Mouse (Mus musculus) embryonic facial prominence, embryonic 10.5 days (tissue): ENCODE measurements at regions not wholly inside any gene's neighbourhood (a gene's known extent, or its start where the extent isn't known, plus 50 kb on each side); places are given as distances from the start of the nearest gene placed in this dataset.

ENCODE experiments used
- DNase-seq: peaks from one replicate; pipeline ENCODE4 v3.0.0-alpha.2; 2017; ENCODE audit warnings: low spot score
- H3K27ac ChIP-seq: fragments of 300-500 bp; sonication (generic); replicated peaks from 2 replicates; pipeline ENCODE4 v1.5.1; 2016; ENCODE audit warnings: mild to moderate bottlenecking
- H3K27me3 ChIP-seq: fragments of 300-500 bp; sonication (generic); replicated peaks from 2 replicates; pipeline ENCODE4 v1.6.1; 2016; ENCODE audit warnings: low read depth, mild to moderate bottlenecking; ENCODE audit not compliant: poor library complexity, severe bottlenecking
- H3K36me3 ChIP-seq: fragments of 300-500 bp; sonication (generic); replicated peaks from 2 replicates; pipeline ENCODE4 v1.6.1; 2016; ENCODE audit warnings: mild to moderate bottlenecking, moderate library complexity
- H3K4me1 ChIP-seq: fragments of 300-500 bp; sonication (generic); 2 replicates; pipeline ENCODE4 v1.6.1; 2016
- H3K4me3 ChIP-seq: fragments of 300-500 bp; sonication (generic); 2 replicates; pipeline ENCODE4 v1.5.1; 2016; ENCODE audit warnings: mild to moderate bottlenecking, moderate library complexity
- H3K9me3 ChIP-seq: fragments of 300-500 bp; sonication (generic); 2 replicates; pipeline ENCODE4 v1.6.1; 2016; ENCODE audit warnings: mild to moderate bottlenecking
- WGBS: fragments of 180-500 bp; shearing (Covaris S2); methylation state at CpG from one replicate; pipeline ENCODE4 v1.1.7; 2016; 5-methylcytosine and 5-hydroxymethylcytosine counted together

- H3K36me3 ChIP-seq, result no peaks in the 10 kb centered on the region
- H3K4me3 ChIP-seq, result no peak overlapping the region
- H3K27me3 ChIP-seq, result no peaks in the 10 kb centered on the region
- no peaks in the 10 kb centered on the region for H3K9me3 ChIP-seq
- H3K4me1 ChIP-seq, result peaks cover 7% of the 10 kb centered on the region
- no peak overlapping the region for H3K27ac ChIP-seq
- DNase-seq, result no peak
- 89% methylated on average over 7 of the region's 7 CpGs for WGBS
Measured at GRCm38 (mm10) chr9:113309707-113310574, 398.1 kb downstream of the Pdcd6ip start.

GRCm38 (mm10) chr9:113305761-113306160, 402.3 kb downstream of the Pdcd6ip start:
- Histone ChIP-seq H3K27ac (no peak overlapping the region), H3K27me3 (no peaks in the 10 kb centered on the region), H3K4me1 (peaks cover 7% of the 10 kb centered on the region), H3K4me3 (no peak overlapping the region), H3K9me3 (no peaks in the 10 kb centered on the region), H3K36me3 (no peaks in the 10 kb centered on the region)
- no peak for DNase-seq
- 48% methylated on average over 4 of the region's 4 CpGs for WGBS

GRCm38 (mm10) chr9:113302429-113302828, 405.6 kb downstream of the Pdcd6ip start:
- Histone ChIP-seq H3K27me3 (no peaks in the 10 kb centered on the region), H3K27ac (no peak overlapping the region), H3K36me3 (no peaks in the 10 kb centered on the region), H3K4me1 (peaks cover 7% of the 10 kb centered on the region), H3K9me3 (no peaks in the 10 kb centered on the region), H3K4me3 (no peak overlapping the region)
- no peak for DNase-seq
- whole genome bisulfite sequencing, result 68% methylated on average over 1 of the region's 1 CpGs

- H3K4me3 ChIP-seq, result no peak overlapping the region
- peaks cover 2% of the 10 kb centered on the region for H3K4me1 ChIP-seq
- H3K36me3 ChIP-seq, result no peaks in the 10 kb centered on the region
- WGBS, result 22% methylated on average over 2 of the region's 2 CpGs
- H3K9me3 ChIP-seq, result no peaks in the 10 kb centered on the region
- H3K27me3 ChIP-seq, result no peaks in the 10 kb centered on the region
- H3K27ac ChIP-seq, result no peak overlapping the region
- DNase-seq, result peak; percentile 46
Measured at GRCm38 (mm10) chr9:113300846-113301245, 407.2 kb downstream of the Pdcd6ip start.

GRCm38 (mm10) chr9:113299900-113300299, 408.2 kb downstream of the Pdcd6ip start:
- Histone ChIP-seq H3K4me3 (no peak overlapping the region), H3K4me1 (no peaks in the 10 kb centered on the region), H3K27me3 (no peaks in the 10 kb centered on the region), H3K9me3 (no peaks in the 10 kb centered on the region), H3K27ac (no peak overlapping the region), H3K36me3 (no peaks in the 10 kb centered on the region)
- 33% methylated on average over 3 of the region's 3 CpGs for WGBS
- DNase-seq, result no peak

GRCm38 (mm10) chr9:113295850-113296467, 412.1 kb downstream of the Pdcd6ip start:
- Histone ChIP-seq H3K4me1 (no peaks in the 10 kb centered on the region), H3K27me3 (no peaks in the 10 kb centered on the region), H3K27ac (no peak overlapping the region), H3K4me3 (no peak overlapping the region), H3K9me3 (no peaks in the 10 kb centered on the region), H3K36me3 (no peaks in the 10 kb centered on the region)
- 84% methylated on average over 5 of the region's 5 CpGs for WGBS
- DNase-seq, result no peak

GRCm38 (mm10) chr9:113287397-113287796, 420.7 kb downstream of the Pdcd6ip start:
- DNase-seq, result no peak
- no peak overlapping the region for H3K27ac ChIP-seq
- no peaks in the 10 kb centered on the region for H3K36me3 ChIP-seq
- H3K4me1 ChIP-seq, result no peaks in the 10 kb centered on the region
- H3K4me3 ChIP-seq, result no peak overlapping the region
- no peaks in the 10 kb centered on the region for H3K9me3 ChIP-seq
- no peaks in the 10 kb centered on the region for H3K27me3 ChIP-seq
- 67% methylated on average over 4 of the region's 4 CpGs for WGBS

- no peak for DNase-seq
- H3K27me3 ChIP-seq, result no peaks in the 10 kb centered on the region
- no peaks in the 10 kb centered on the region for H3K36me3 ChIP-seq
- H3K27ac ChIP-seq, result no peak overlapping the region
- H3K4me1 ChIP-seq, result no peaks in the 10 kb centered on the region
- no peak overlapping the region for H3K4me3 ChIP-seq
- no peaks in the 10 kb centered on the region; the same call in 1 of the 2 replicates for H3K9me3 ChIP-seq
- WGBS, result 69% methylated on average over 1 of the region's 1 CpGs
Measured at GRCm38 (mm10) chr9:113283244-113283643, 424.8 kb downstream of the Pdcd6ip start.

- Histone ChIP-seq H3K27ac (no peak overlapping the region), H3K4me1 (no peaks in the 10 kb centered on the region), H3K36me3 (no peaks in the 10 kb centered on the region), H3K4me3 (no peak overlapping the region), H3K27me3 (no peaks in the 10 kb centered on the region), H3K9me3 (no peaks in the 10 kb centered on the region)
- no peak for DNase-seq
- 84% methylated on average over 4 of the region's 4 CpGs for WGBS
Measured at GRCm38 (mm10) chr9:113270595-113270994, 437.5 kb downstream of the Pdcd6ip start.

GRCm38 (mm10) chr9:113267696-113268095, 440.4 kb downstream of the Pdcd6ip start:
- no peak overlapping the region for H3K4me3 ChIP-seq
- no peak overlapping the region for H3K27ac ChIP-seq
- no peak for DNase-seq
- H3K36me3 ChIP-seq, result no peaks in the 10 kb centered on the region
- 84% methylated on average over 8 of the region's 8 CpGs for WGBS
- 0 out of 2 replicates have a peak, but pooled peaks cover 3% of the 10 kb centered on the region for H3K9me3 ChIP-seq
- H3K4me1 ChIP-seq, result no peaks in the 10 kb centered on the region
- no peaks in the 10 kb centered on the region for H3K27me3 ChIP-seq

- no peaks in the 10 kb centered on the region for H3K4me1 ChIP-seq
- 89% methylated on average over 6 of the region's 6 CpGs for WGBS
- H3K36me3 ChIP-seq, result no peaks in the 10 kb centered on the region
- no peak overlapping the region for H3K4me3 ChIP-seq
- no peak overlapping the region for H3K27ac ChIP-seq
- 0 out of 2 replicates have a peak, but pooled peaks cover 3% of the 10 kb centered on the region for H3K9me3 ChIP-seq
- DNase-seq, result no peak
- no peaks in the 10 kb centered on the region for H3K27me3 ChIP-seq
Measured at GRCm38 (mm10) chr9:113263636-113264035, 444.4 kb downstream of the Pdcd6ip start.

- H3K4me1 ChIP-seq, result no peaks in the 10 kb centered on the region
- no peak for DNase-seq
- H3K27ac ChIP-seq, result no peak overlapping the region
- H3K9me3 ChIP-seq, result peaks cover 4% of the 10 kb centered on the region; the same call in 1 of the 2 replicates
- no peak overlapping the region for H3K4me3 ChIP-seq
- WGBS, result 94% methylated on average over 2 of the region's 2 CpGs
- H3K36me3 ChIP-seq, result no peaks in the 10 kb centered on the region
- H3K27me3 ChIP-seq, result no peaks in the 10 kb centered on the region
Measured at GRCm38 (mm10) chr9:113260296-113260695, 447.8 kb downstream of the Pdcd6ip start.

- H3K4me3 ChIP-seq, result no peak overlapping the region
- no peaks in the 10 kb centered on the region for H3K4me1 ChIP-seq
- H3K27me3 ChIP-seq, result no peaks in the 10 kb centered on the region
- H3K9me3 ChIP-seq, result peaks cover 3% of the 10 kb centered on the region; the same call in 1 of the 2 replicates
- no peak overlapping the region for H3K27ac ChIP-seq
- 78% methylated on average over 2 of the region's 2 CpGs for WGBS
- DNase-seq, result no peak
- H3K36me3 ChIP-seq, result no peaks in the 10 kb centered on the region
Measured at GRCm38 (mm10) chr9:113258556-113258955, 449.5 kb downstream of the Pdcd6ip start.
